Comparison of ENCODE assay signal across 34 mouse cellular contexts in the genomic region with DNA sequence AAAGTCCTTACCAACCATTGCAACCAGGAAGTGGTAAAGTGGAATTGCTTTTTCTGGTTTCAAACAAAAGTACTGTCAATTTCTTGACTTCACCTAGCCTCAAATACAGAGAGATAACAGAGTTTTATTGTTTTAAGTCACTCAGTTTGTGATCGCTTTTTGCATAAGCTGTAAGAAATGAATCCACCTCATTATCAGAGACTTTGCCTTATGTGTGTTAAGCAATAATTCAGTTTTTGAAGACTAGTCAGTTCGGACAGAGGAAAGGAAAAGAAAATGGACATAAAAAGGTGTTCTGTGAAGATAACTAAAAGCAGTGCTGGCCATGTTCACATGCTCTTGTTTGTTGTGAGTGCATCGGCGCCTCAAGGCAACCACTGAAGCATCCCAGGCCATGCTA.
"Had no signal": no experiment of that assay in that cellular context is flagged by ENCODE, and none has a peak within 500 bp of the region (broad histone marks: within the 10 kb centered on the region; RNA-seq: fewer than 3 reads in every experiment).

No protein-coding gene starts in this region.

- H3K4me3 ChIP-seq: heart, embryonic 10.5 days; heart, embryonic 12.5 days; heart, embryonic 13.5 days; heart, embryonic 15.5 days; hindbrain, embryonic 10.5 days; hindbrain, embryonic 12.5 days; hindbrain, embryonic 13.5 days; hindbrain, embryonic 15.5 days; kidney, embryonic 15.5 days; layer of hippocampus, adult 2 months; left cerebral cortex, adult 2 months had no signal

- H3K9ac ChIP-seq: heart, embryonic 12.5 days; heart, embryonic 13.5 days; heart, embryonic 15.5 days; hindbrain, embryonic 12.5 days; hindbrain, embryonic 13.5 days; hindbrain, embryonic 14.5 days; hindbrain, embryonic 15.5 days; kidney, embryonic 15.5 days had no signal

- H3K9me3 ChIP-seq: heart, embryonic 10.5 days; heart, embryonic 12.5 days; heart, embryonic 13.5 days; heart, embryonic 15.5 days; hindbrain, embryonic 10.5 days; hindbrain, embryonic 12.5 days; hindbrain, embryonic 13.5 days; hindbrain, embryonic 15.5 days; kidney, embryonic 15.5 days had no signal

- H3K4me2 ChIP-seq: heart, embryonic 11.5 days; heart, embryonic 12.5 days; heart, embryonic 13.5 days; heart, embryonic 15.5 days; hindbrain, embryonic 12.5 days; hindbrain, embryonic 13.5 days; hindbrain, embryonic 14.5 days; hindbrain, embryonic 15.5 days; kidney, embryonic 15.5 days had no signal

- H3K27ac ChIP-seq: heart, embryonic 10.5 days; heart, embryonic 13.5 days; heart, embryonic 15.5 days; hindbrain, embryonic 10.5 days; hindbrain, embryonic 12.5 days; hindbrain, embryonic 13.5 days; hindbrain, embryonic 14.5 days; hindbrain, embryonic 15.5 days; hindbrain, postnatal 0 days; kidney, embryonic 15.5 days; kidney, postnatal 0 days; layer of hippocampus, adult 2 months; left cerebral cortex, adult 2 months had no signal

- ATAC-seq: hindbrain, embryonic 16.5 days; hindbrain, postnatal 0 days; inflammation-experienced regulatory T-cells, adult 6 months; intestine, postnatal 0 days had no signal

- H3K4me1 ChIP-seq: heart, embryonic 10.5 days; heart, embryonic 12.5 days; heart, embryonic 15.5 days; hindbrain, embryonic 10.5 days; hindbrain, embryonic 12.5 days; hindbrain, embryonic 13.5 days; hindbrain, embryonic 15.5 days; kidney, embryonic 15.5 days had no signal

- DNase-seq: heart, postnatal 10 days; heart, postnatal 14 days; heart, postnatal 36 days; heart, postnatal 4 days; kidney, adult 11 months; kidney, adult 18-20 months; kidney, adult 2 months; kidney, adult 8-10 months; kidney, adult 9 months; kidney, postnatal 10 days; kidney, postnatal 14 days; kidney, postnatal 25 days; kidney, postnatal 36 days; kidney, postnatal 4 days; layer of hippocampus, adult 9-11 months; layer of hippocampus, postnatal 36 days had no signal

- H3K27me3 ChIP-seq: heart, embryonic 12.5 days; heart, embryonic 13.5 days; heart, embryonic 15.5 days; hindbrain, embryonic 12.5 days; hindbrain, embryonic 13.5 days; hindbrain, embryonic 15.5 days; kidney, embryonic 15.5 days had no signal

- H3K36me3 ChIP-seq: heart, embryonic 10.5 days; heart, embryonic 12.5 days; heart, embryonic 13.5 days; heart, embryonic 15.5 days; hindbrain, embryonic 10.5 days; hindbrain, embryonic 12.5 days; hindbrain, embryonic 13.5 days; hindbrain, embryonic 15.5 days; kidney, embryonic 15.5 days had no signal
